Mouse (Mus musculus): ENCODE results near the gene Akr1e1. TPM values are rescaled to one million over a fixed set of nuclear protein-coding genes. Genes with fewer than 3 reads are reported as not detected.
A peak's percentile ranks its signal among the peaks of the same experiment; 100 is the strongest.
"Not testable (repeated sequence)": the region's sequence is repeated elsewhere in the genome, so short reads cannot be mapped to it uniquely, and the experiment has no call there.

The Akr1e1 gene
- total RNA-seq (2015) (23.1 and 34.2 TPM in 2 replicates), total RNA-seq (2017) (9.0 and 13.0 TPM in 2 replicates)

GRCm38 (mm10) chr13:4608961-4609409 is at the start of gene Akr1e1:
Akr1e1 (minus strand) TSS chr13:4609174.
- peak; percentile 99 for ATAC-seq (replicated peaks; ENCODE audit: poor library complexity)

GRCm38 (mm10) chr13:4658346-4658745 is 49.4 kb upstream of the Akr1e1 start:
- ATAC-seq (replicated peaks; ENCODE audit: poor library complexity): no peak

GRCm38 (mm10) chr13:4656277-4657146 is 47.5 kb upstream of the Akr1e1 start:
- ATAC-seq (replicated peaks; ENCODE audit: poor library complexity): no peak

GRCm38 (mm10) chr13:4650190-4650589 is 41.2 kb upstream of the Akr1e1 start:
- ATAC-seq (replicated peaks; ENCODE audit: poor library complexity): peak; percentile 80

DNA sequence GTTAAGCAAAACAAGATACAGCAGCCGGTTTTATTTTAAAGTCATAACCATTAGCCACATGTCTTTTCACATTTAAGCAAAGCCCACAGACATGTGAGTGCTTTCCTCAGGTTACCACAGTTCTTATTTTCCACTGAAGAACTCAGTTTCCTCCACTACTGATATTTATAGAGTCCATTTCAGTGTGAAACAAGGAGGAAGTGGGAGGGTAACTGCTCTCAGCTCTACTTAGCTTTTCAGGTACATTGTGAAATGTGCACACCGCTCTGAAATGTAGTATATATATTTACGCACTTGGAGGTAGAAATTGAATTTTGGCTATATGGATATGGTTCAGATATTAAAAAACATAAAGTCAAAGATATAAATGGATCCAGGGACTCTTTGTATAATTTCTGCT is 36.3 kb upstream of the Akr1e1 start:
- no peak for ATAC-seq (replicated peaks; ENCODE audit: poor library complexity)

DNA sequence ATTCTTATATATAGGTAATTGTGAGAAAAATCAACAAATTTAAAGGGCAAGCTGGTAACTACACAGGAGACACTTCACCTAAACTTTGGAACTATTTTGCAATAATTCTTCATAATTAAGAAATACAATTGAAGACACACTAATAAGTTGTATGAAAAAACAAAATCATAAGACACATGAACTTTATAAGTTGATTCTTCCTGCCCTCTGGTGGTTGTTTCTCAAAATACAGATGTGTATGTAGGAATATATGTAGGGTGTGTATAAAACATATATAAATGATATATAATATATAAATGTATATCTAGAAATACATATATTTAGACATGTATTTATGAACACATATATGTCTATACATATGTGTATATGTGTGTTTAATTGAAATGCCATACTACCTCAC is 1.9 kb upstream of the Akr1e1 start:
- ATAC-seq (replicated peaks; ENCODE audit: poor library complexity): 0 out of 2 replicates have a peak, but pooled peaks have one; percentile 24

- peak; percentile 43 for ATAC-seq (replicated peaks; ENCODE audit: poor library complexity)
These were observed 444 bp downstream of the Akr1e1 start for GRCm38 (mm10) chr13:4608530-4608929.

- ATAC-seq (replicated peaks; ENCODE audit: poor library complexity): no peak
These were observed 2.2 kb downstream of the Akr1e1 start for GRCm38 (mm10) chr13:4606821-4607220.

- ATAC-seq (replicated peaks; ENCODE audit: poor library complexity): not testable (repeated sequence)
These were observed 5.5 kb downstream of the Akr1e1 start for GRCm38 (mm10) chr13:4603431-4603830.

GRCm38 (mm10) chr13:4576921-4577320 is 32.1 kb downstream of the Akr1e1 start:
- ATAC-seq (replicated peaks; ENCODE audit: poor library complexity): no peak

DNA sequence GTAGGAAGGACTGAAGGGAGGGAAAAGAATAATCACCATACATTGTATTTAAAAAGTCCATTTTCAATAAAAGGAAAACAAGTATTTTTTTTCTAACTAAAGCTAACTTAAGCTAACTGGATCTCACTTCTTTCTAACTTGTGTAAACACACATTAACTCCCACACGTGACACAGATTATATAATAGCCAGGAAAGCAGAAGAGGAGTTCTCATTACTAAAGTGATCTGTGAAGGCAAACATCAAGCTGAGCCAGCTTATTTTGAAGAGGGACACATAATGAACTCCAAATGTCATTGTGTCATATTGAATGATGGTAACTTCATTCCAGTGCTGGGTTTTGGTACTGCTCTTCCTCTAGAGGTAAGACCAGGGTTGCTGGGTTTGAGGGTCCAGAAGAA is 35.1 kb downstream of the Akr1e1 start, which contains the start of gene Akr1c21:
Gene Akr1c21 (plus strand): TSS at position 205 of the 400 bp plus-strand sequence.
- ATAC-seq (replicated peaks; ENCODE audit: poor library complexity): no peak

DNA sequence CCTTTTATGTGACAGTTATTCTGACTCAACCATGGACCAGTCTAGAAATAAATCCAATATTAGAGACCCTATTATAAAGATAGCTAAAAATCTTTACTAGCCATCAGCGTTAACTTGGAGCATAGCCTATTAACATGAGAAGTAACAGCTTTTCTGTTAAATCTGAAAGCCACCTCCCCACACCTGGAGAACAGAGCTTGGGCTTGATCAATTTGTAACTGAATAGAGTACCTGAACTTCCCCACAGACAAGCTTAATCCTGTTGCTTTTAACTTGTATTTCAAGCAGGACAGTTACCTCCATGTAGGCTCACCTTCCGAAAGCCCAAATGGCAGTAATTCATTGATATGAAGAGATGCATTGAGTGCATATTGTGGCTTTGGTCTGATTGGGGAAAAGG is 43.0 kb downstream of the Akr1e1 start:
- ATAC-seq (replicated peaks; ENCODE audit: poor library complexity): no peak

DNA sequence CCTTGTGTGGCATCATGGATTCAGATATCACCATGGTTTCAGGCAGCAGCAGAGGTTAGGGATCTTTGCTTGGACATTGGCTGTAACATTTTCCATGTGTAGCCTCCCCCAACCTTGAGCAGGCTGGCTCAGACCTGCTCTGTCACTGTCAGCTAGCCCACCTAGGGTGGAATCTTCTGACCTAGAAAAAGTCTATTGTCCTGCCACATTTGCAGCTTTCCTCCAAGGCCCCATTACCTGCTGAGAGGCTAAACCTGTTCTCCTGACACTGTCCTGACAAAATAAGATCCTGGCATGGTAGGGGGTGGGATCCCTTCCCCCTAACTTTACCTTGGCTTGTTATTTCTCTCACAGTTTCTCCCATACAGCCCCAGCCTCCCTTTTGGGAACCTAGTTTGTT is 48.5 kb downstream of the Akr1e1 start:
- ATAC-seq (replicated peaks; ENCODE audit: poor library complexity): no peak

- no peak for ATAC-seq (replicated peaks; ENCODE audit: poor library complexity)
These were observed 49.8 kb downstream of the Akr1e1 start for GRCm38 (mm10) chr13:4559143-4559542.

Other genes starting within 250 kb of the Akr1e1 start
- not detected in 2 replicates for gene Akr1c6, start 174.9 kb downstream of the Akr1e1 start, total RNA-seq (2015)
- gene Akr1c6, start 174.9 kb downstream of the Akr1e1 start, total RNA-seq (2017): not detected in 2 replicates
- gene Akr1c20, start 85.8 kb downstream of the Akr1e1 start, total RNA-seq (2015): not detected in 2 replicates
- not detected in 2 replicates for gene Akr1c20, start 85.8 kb downstream of the Akr1e1 start, total RNA-seq (2017)
- gene Akr1c21, start 35.1 kb downstream of the Akr1e1 start, total RNA-seq (2015): not detected in 2 replicates
- not detected in 2 replicates for gene Akr1c21, start 35.1 kb downstream of the Akr1e1 start, total RNA-seq (2017)

Measured in megakaryocyte progenitor cell, adult 5-6 weeks (primary cell).